Mouse (Mus musculus) inflammation-experienced regulatory T-cells, adult 6 months (primary cell): ENCODE measurements at regions not wholly inside any gene's neighbourhood (a gene's known extent, or its start where the extent isn't known, plus 50 kb on each side); places are given as distances from the start of the nearest gene placed in this dataset.

Experiments
- ATAC-seq: one replicate; pipeline ENCODE4 v1.8.0; 2017

DNA sequence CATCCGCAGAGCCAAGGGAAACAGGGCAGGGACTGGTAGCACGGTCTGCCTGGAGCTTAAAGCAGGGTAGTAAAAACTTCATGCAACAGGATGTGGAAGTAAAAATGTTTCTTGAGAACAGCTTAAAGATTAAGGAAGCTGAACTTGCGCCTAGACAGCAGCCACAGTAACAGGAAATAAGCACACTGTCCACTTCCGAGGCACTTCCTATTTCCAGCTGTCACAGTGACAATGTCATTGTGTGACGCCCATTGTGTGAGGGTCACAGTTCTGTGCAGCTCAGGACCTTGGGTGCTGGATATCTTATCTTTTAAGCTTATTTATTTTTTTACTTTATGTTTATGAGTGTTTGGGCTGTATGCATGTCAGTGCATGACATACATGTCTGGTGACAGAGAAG lies 147.7 kb upstream of the Ubl3 start:
- no peak for ATAC-seq

- no peak for ATAC-seq
Observed at GRCm38 (mm10) chr5:148697631-148698368, 145.2 kb upstream of the Ubl3 start.

- ATAC-seq: no peak
Observed at GRCm38 (mm10) chr5:148694352-148694751, 141.8 kb upstream of the Ubl3 start.

- no peak for ATAC-seq
Observed at GRCm38 (mm10) chr5:148691486-148691885, 138.9 kb upstream of the Ubl3 start.

GRCm38 (mm10) chr5:148690823-148691197 lies 138.2 kb upstream of the Ubl3 start:
- ATAC-seq: no peak

GRCm38 (mm10) chr5:148690158-148690822 lies 137.7 kb upstream of the Ubl3 start:
- ATAC-seq: no peak

- ATAC-seq: no peak
Observed at GRCm38 (mm10) chr5:148689297-148689696, 136.7 kb upstream of the Ubl3 start.

GRCm38 (mm10) chr5:148688501-148688900 lies 135.9 kb upstream of the Ubl3 start:
- no peak for ATAC-seq

DNA sequence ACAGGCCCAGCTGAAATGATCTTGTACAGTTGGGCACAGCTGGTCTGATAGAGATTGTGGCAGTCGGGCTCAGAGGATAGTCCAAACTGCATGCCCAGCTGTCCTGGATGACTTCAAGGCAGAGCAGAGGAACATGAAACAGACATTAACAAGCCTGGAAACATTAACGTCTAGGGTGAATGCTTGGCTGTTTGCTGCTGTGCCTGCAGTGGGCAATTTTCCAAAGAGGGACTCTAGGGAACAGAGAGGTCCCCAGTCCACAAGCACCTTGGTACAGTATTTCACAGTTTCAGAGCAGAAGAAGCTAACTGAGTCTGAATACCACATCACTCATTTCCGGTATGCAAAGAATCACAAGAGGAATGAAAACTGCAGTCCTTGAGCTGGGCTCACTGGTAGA lies 135.2 kb upstream of the Ubl3 start:
- no peak for ATAC-seq

- no peak for ATAC-seq
Observed at GRCm38 (mm10) chr5:148684216-148684615, 131.6 kb upstream of the Ubl3 start.

DNA sequence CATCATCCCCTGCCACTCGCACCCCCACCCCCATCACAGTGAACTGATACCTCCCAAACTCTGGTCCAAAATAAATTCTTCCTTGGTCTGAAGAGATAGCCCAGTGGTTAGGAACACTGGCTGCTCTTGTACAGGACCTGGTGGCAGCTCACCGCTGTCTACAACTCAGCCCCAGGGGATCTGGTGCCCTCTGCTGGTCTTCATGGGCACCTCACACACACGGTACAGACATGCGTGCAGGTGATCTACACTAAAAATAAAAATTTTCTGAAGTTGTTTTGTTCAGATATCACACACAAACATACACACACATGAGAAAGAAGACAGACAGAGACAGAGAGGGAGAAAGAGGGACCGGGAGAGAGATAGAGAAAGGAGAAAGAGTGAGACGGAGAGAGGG lies 130.0 kb upstream of the Ubl3 start:
- no peak for ATAC-seq

GRCm38 (mm10) chr5:148680341-148680740 lies 127.8 kb upstream of the Ubl3 start:
- no peak for ATAC-seq

DNA sequence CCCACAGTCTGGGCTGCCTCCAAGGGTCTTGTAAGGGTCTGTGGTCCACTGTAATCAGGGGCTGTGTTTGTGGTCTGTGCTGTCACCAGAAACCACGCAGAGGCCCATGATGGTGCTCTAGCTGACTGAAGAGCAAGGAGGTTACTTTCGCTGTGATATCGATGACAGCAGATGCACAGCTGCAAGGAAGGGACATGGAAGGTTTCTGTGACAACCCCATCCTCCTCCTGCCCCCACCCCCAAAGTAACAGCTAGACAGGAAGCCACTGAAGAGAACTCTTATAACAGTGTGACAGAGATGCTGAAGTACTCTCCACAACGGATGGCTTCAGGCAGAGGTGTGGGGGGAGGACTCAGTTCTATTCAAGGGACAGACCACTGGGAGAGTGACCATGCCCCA lies 127.0 kb upstream of the Ubl3 start:
- peak; percentile 83 for ATAC-seq

- peak; percentile 81 for ATAC-seq
Observed at GRCm38 (mm10) chr5:148678285-148678937, 125.8 kb upstream of the Ubl3 start.

GRCm38 (mm10) chr5:148674281-148674680 lies 121.7 kb upstream of the Ubl3 start:
- ATAC-seq: peak; percentile 36

GRCm38 (mm10) chr5:148662281-148662741 lies 109.7 kb upstream of the Ubl3 start:
- ATAC-seq: no peak

GRCm38 (mm10) chr5:148661120-148661519 lies 108.5 kb upstream of the Ubl3 start:
- ATAC-seq: no peak

- ATAC-seq: no peak
Observed at GRCm38 (mm10) chr5:148657936-148658640, 105.5 kb upstream of the Ubl3 start.

DNA sequence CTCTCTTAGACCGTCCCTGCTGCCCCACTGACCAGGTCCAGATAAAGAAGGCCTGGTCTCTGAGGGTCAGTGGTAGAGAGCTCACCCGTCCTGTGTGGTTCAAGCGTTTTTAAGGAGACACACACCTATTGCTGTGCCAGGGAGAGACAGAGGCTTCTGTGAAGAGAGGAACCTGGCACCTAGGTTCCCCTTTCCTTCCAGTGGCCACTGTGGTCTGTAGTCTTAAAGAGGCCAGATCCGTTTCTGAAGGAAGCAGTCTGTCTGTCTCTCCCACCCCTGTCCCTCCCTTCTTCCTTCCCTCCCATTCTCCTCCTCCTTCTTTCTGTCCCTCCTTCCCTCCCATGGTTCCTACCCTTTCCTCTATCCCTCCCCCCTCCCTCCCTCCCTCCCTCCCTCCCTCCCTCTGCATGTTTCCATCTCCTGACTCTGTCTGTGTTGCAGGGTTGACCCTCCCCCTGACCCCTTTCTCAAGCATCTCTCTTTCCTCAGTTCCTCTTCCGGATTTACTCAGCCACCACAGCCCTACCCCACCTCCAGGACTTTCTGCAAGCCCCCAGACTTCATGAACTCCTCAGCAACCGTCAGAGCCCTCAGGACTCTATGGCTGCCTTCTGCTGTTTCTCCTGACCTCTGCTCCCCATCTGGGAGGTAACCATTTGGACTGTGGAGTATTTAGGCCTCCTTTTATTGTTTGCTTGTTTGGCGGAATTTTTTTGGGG lies 100.1 kb upstream of the Ubl3 start:
- no peak for ATAC-seq

DNA sequence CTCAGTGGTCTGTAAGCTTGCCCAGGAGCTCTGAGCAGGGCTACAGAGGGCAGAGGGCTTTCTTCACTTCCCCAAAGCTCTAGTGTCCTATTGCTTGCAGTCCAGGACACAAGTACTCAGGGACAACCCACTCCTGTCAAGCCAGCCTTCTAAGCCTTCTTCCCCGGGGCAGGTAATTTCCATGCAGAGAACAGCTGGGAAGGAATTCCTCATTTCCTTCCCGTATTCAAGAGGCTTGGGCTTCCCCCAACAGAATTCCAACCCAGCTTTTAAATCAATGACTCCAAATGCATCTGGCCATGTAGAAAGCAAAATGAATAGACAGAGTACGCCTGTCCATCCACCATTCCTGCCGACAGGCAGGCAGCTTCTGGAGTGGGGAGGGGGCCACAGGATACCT lies 99.1 kb upstream of the Ubl3 start:
- ATAC-seq: no peak

GRCm38 (mm10) chr5:148649573-148649972 lies 97.0 kb upstream of the Ubl3 start:
- ATAC-seq: peak; percentile 32

DNA sequence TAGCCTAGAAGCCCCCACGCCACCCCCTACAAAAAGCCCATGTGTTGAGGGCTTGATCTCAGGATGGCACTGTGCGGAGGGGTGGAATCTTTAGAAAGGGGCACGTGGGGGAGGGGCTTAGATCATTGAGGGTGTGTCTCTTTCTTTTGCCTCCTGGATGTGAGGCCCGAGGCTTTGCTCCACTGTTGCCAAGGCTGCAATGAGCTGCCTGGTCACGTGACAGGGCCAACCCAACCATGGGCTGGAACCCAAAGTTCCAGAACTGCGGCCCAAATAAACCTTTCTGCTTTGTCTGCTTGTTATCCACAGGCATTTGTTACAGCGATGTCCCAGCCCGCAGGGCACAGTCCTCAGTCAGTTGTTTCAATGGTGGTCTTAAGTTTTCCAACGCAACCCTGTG lies 96.5 kb upstream of the Ubl3 start:
- no peak for ATAC-seq

- ATAC-seq: no peak
Observed at GRCm38 (mm10) chr5:148647644-148648043, 95.1 kb upstream of the Ubl3 start.
